Mouse (Mus musculus) heart, embryonic 14.5 days (tissue): ENCODE measurements around the gene Srgn. TPM values are rescaled to one million over a fixed set of nuclear protein-coding genes. Genes with fewer than 3 reads are reported as not detected.

Experiments used
- ATAC-seq: fragments of 200-750 bp; cut with Nextera tagmentation; 2 replicates; pipeline ENCODE4 v1.8.0; 2017; ENCODE audit warnings: low read depth, moderate TSS enrichment; ENCODE audit not compliant: insufficient number of reproducible peaks, insufficient read depth, low FRiP score
- H3K27ac ChIP-seq, 2 experiments: fragments of 200-500 bp in 1 of 2; fragments of 300-500 bp in 1 of 2; sonication (generic) in 1 of 2; replicated peaks in 1 of 2; 2 replicates each; pipeline ENCODE4 v1.5.1; 2012 to 2014; ENCODE audit warnings: low read depth in 2 of 2, low read length in 2 of 2, control low read depth in 1 of 2, mild to moderate bottlenecking in 1 of 2, mixed read lengths in 1 of 2; ENCODE audit not compliant: control insufficient read depth in 1 of 2, insufficient read depth in 1 of 2
- H3K27me3 ChIP-seq: fragments of 300-500 bp; sonication (generic); 2 replicates; pipeline ENCODE4 v1.6.1; 2014; ENCODE audit warnings: mild to moderate bottlenecking, low read length, control low read depth; ENCODE audit not compliant: control insufficient read depth, insufficient read depth
- H3K36me3 ChIP-seq: fragments of 300-500 bp; sonication (generic); 2 replicates; pipeline ENCODE4 v1.6.1; 2014; ENCODE audit warnings: mild to moderate bottlenecking, control low read depth, low read length, mixed read lengths; ENCODE audit not compliant: control insufficient read depth, insufficient read depth
- H3K4me1 ChIP-seq, 2 experiments: fragments of 200-500 bp in 1 of 2; fragments of 300-500 bp in 1 of 2; sonication (generic) in 1 of 2; 2 replicates each; pipeline ENCODE4 v1.6.1; 2012 to 2014; ENCODE audit warnings: low read length in 2 of 2, control low read depth in 1 of 2, mixed read lengths in 1 of 2; ENCODE audit not compliant: control insufficient read depth in 2 of 2, insufficient read depth in 2 of 2
- H3K4me2 ChIP-seq: fragments of 300-500 bp; sonication (generic); 2 replicates; pipeline ENCODE4 v1.6.1; 2014; ENCODE audit warnings: mild to moderate bottlenecking, low read length
- H3K4me3 ChIP-seq, 2 experiments: fragments of 200-500 bp in 1 of 2; fragments of 300-500 bp in 1 of 2; sonication (generic) in 1 of 2; 2 replicates each; pipeline ENCODE4 v1.5.1; 2012 to 2014; ENCODE audit warnings: low read length in 2 of 2, mild to moderate bottlenecking in 2 of 2, control low read depth in 1 of 2, low read depth in 1 of 2, moderate library complexity in 1 of 2; ENCODE audit not compliant: control insufficient read depth in 1 of 2, insufficient read depth in 1 of 2
- H3K9ac ChIP-seq: fragments of 300-500 bp; sonication (generic); 2 replicates; pipeline ENCODE4 v1.6.1; 2014; ENCODE audit warnings: mild to moderate bottlenecking, low read length
- H3K9me3 ChIP-seq: fragments of 300-500 bp; sonication (generic); 2 replicates; pipeline ENCODE4 v1.6.1; 2016; ENCODE audit warnings: low read length, control low read depth; ENCODE audit not compliant: control insufficient read depth
- WGBS: fragments of 180-500 bp; shearing (Covaris S2); extraction: QIAGEN DNeasy Blood & Tissue Kit; methylation state at CpG from one replicate; pipeline ENCODE4 v1.1.7; 2014; 5-methylcytosine and 5-hydroxymethylcytosine counted together
- polyA plus RNA-seq: library from polyadenylated mRNA; unstranded; fragments of >200 nt; fragmentation: Nextera tagmentation; extraction: Ambion mirVana; gene quantifications from 2 replicates; pipeline ENCODE4 v1.2.1, GENCODE M21; 2014

Srgn gene
- polyA plus RNA-seq, 1 experiment from 2014 or later = 6.8 TPM

DNA sequence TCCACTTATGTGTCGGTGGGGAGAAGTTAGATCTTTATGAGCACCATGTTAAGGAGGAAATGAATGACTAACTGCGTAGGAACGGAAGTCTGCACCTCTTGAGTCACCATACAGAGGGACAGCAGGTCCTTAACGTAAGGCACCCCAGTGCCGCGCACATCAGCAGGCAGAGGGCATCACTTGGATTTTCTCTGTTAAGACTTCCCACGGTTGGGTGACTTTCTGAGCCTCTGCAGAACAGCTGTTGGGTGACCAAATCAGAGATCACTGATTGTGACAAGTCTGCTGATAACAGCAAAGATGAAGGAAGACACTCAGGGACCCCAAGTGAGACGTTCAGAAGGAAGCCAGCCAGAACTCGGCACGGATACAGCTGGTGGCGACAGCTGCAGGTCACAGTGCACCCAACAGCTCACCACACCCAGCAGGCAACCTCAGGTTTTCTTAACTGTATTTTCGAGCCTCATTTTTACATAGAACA, 26.4 kb upstream of the Srgn start:
- Histone ChIP-seq H3K27ac (no peak overlapping the region), H3K9ac (no peak overlapping the region), H3K36me3 (peaks cover 16% of the 10 kb centered on the region), H3K4me1 (no peaks in the 10 kb centered on the region; a peak in 1 of 4 replicates), H3K9me3 (no peaks in the 10 kb centered on the region), H3K4me3 (no peak overlapping the region), H3K27me3 (no peaks in the 10 kb centered on the region), H3K4me2 (no peak overlapping the region)
- no peak for ATAC-seq
- WGBS = 58% methylated on average over 12 of the region's 12 CpGs

DNA sequence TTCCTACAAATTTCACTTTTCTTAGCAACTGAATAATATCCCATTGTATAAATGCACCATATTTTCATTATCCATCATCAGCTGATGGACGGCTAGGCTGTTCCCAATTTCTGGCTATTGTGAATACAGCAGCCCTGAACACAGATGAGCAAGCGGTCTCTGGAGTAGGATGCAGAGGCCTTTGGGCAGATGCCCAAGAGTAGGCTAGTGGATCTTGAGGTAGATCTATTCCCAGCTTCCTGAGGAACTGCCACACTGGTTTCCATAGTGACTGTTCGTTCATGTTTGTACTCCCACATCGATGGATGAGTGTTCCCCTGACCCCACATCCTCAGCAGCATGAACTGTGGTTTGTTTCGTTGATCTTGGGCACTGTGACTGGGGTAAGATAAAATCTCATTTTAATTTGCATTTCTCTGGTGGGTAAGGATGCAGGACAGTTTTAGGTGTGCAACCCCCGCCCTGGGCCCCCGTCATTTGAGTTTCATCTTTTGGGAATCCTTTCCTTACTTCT, 23.6 kb upstream of the Srgn start:
- ATAC-seq = no peak
- Histone ChIP-seq H3K27me3 (no peaks in the 10 kb centered on the region), H3K4me1 (no peaks in the 10 kb centered on the region; a peak in 1 of 4 replicates), H3K27ac (no peak overlapping the region), H3K9ac (no peak overlapping the region), H3K9me3 (no peaks in the 10 kb centered on the region), H3K36me3 (no peaks in the 10 kb centered on the region), H3K4me3 (no peak overlapping the region), H3K4me2 (no peak overlapping the region)
- WGBS = 77% methylated on average over 7 of the region's 7 CpGs

DNA sequence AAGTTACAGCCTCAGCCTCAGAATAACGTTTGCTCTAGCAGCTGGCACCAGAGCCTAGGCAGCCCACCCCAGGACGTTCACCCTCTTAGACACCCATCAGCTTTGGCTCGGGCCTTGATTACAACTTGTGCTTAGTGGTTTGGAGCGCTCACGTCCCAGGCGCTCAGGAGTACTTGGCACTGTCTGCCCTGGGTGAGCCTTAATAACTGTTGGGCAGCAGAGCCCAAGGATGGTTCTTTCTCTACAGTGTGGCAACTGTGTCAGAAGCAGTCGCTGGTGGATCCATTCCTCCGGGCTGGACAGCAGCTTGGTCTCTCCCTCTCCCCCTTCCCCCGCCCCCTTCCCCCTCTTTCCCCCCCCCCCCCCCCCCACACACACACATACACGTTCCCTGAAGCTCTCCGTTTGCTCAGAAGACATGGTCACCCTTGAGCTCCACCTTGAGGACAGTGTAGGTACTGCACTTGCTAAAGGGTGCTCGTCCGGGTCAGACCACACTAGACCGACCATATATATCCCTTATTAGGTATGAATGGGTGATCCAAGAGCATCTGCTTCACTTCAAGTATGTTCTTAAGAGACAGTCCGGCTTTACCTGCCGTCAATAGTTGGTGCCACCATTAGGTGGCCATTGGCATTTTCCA, 22.4 kb upstream of the Srgn start:
- H3K4me3 ChIP-seq = no peak overlapping the region
- no peaks in the 10 kb centered on the region for H3K36me3 ChIP-seq
- H3K4me1 ChIP-seq = no peaks in the 10 kb centered on the region; a peak in 1 of 4 replicates
- H3K9me3 ChIP-seq = no peaks in the 10 kb centered on the region
- no peak overlapping the region for H3K9ac ChIP-seq
- no peak overlapping the region for H3K4me2 ChIP-seq
- 22% methylated on average over 15 of the region's 16 CpGs for WGBS
- H3K27ac ChIP-seq = no peak overlapping the region
- 0 out of 2 replicates have a peak, but pooled peaks have one; percentile 21 for ATAC-seq
- H3K27me3 ChIP-seq = no peaks in the 10 kb centered on the region

DNA sequence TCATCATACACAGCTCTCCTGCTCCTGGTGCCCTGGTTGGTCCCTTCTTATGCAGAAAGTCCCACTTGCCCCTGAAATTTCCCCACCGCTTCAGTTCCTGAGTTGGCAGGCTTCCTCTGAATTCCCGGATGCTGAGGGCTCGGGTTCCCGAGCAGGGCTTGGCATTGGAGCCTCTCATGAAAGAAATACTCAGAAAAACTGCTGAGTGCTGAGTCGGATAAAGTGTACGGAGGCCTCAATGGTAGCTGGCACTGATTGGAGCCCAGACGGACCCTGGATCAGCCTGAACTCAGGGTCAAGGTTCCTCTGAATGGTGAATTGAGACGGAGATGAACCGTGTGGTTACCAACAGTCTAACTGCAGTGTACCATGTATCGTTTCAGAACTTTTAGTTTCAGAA, 19.2 kb upstream of the Srgn start:
- H3K4me3 ChIP-seq = no peak overlapping the region
- H3K9me3 ChIP-seq = no peaks in the 10 kb centered on the region
- no peaks in the 10 kb centered on the region for H3K36me3 ChIP-seq
- 66% methylated on average over 10 of the region's 10 CpGs for WGBS
- no peak overlapping the region for H3K9ac ChIP-seq
- peaks cover 0 to 2% of the 10 kb centered on the region in 2 experiments; a peak in 1 of 4 replicates for H3K4me1 ChIP-seq
- no peak overlapping the region for H3K4me2 ChIP-seq
- H3K27ac ChIP-seq = no peak overlapping the region
- no peaks in the 10 kb centered on the region for H3K27me3 ChIP-seq
- no peak for ATAC-seq

DNA sequence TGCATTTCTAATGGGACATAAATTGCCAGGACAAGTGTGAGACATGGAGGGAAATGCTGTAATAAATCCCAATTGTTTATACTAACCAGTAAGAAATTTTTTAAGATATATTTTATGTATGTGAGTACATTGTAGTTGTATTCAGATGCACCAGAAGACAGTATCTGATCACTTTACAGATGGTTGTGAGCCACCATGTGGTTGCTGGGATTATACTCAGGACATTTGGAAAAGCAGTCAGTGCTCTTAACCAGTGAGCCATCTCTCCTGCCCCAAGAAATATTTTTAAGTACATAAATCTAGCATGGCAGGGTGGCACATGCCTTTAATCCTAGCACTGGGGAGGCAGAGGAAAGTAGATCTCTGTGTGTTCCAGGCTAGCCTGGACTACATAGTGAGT, 18.5 kb upstream of the Srgn start:
- Histone ChIP-seq H3K36me3 (no peaks in the 10 kb centered on the region), H3K27me3 (no peaks in the 10 kb centered on the region), H3K9ac (no peak overlapping the region), H3K27ac (no peak overlapping the region), H3K4me3 (no peak overlapping the region), H3K9me3 (no peaks in the 10 kb centered on the region), H3K4me1 (peaks cover 0 to 2% of the 10 kb centered on the region in 2 experiments; a peak in 1 of 4 replicates), H3K4me2 (no peak overlapping the region)
- no peak for ATAC-seq

DNA sequence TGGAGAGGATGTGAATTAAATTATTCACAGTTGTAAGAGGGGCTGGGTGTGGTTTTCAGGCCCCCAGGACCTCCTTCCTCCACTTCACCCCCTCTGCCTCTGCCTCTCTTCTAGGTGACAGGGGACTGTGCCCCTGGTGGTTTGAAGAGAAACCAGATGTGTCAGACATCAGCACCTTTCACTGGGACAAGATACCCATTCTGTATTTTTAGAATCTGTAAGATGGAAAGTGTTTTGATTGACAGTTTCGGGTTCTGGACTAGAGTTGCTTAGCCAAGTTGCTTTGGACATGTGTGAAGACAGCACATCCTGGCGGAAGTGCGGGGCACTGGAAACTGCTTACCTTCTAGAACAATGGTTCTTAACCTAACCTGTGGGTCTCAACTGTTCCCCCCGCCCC, 17.1 kb upstream of the Srgn start:
- no peaks in the 10 kb centered on the region for H3K36me3 ChIP-seq
- ATAC-seq = no peak
- 0 out of 4 replicates have a peak, but pooled peaks cover 0 to 2% of the 10 kb centered on the region in 2 experiments for H3K4me1 ChIP-seq
- no peak overlapping the region for H3K9ac ChIP-seq
- WGBS = 74% methylated on average over 4 of the region's 4 CpGs
- no peak overlapping the region for H3K4me3 ChIP-seq
- H3K9me3 ChIP-seq = no peaks in the 10 kb centered on the region
- H3K27me3 ChIP-seq = no peaks in the 10 kb centered on the region
- H3K27ac ChIP-seq = no peak overlapping the region
- H3K4me2 ChIP-seq = no peak overlapping the region

DNA sequence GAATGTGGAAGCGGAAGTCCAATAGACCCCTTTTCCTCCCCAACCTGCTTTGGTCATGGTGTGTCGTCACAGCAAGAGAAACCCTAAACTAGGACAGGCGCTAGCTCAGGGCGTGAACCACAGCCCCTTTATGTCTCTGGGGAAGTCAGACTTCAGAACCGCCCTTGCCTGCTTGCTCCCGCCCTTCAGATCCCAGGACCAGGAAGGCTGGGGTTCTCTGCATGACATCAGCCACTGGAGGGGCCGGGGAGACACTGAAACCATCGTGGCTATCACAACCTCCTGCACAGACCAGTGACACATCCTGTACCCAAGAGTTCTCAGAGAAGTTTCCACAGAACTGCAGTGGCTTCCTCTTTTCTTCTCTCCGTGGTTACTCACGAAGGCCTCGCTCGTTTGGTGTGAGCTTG, 16.2 kb upstream of the Srgn start:
- Histone ChIP-seq H3K9ac (no peak overlapping the region), H3K9me3 (no peaks in the 10 kb centered on the region), H3K4me2 (no peak overlapping the region), H3K36me3 (no peaks in the 10 kb centered on the region), H3K27ac (no peak overlapping the region), H3K4me1 (0 out of 4 replicates have a peak, but pooled peaks cover 0 to 2% of the 10 kb centered on the region in 2 experiments), H3K4me3 (no peak overlapping the region), H3K27me3 (no peaks in the 10 kb centered on the region)
- ATAC-seq = no peak
- 69% methylated on average over 12 of the region's 12 CpGs for WGBS
